Mouse (Mus musculus) bone marrow, adult 2 months (tissue): ENCODE data around the gene Scd4.

Experiments used
- CTCF ChIP-seq: fragments of 200-500 bp; IDR thresholded peaks from 2 replicates; pipeline ENCODE4 v1.5.1; 2011; ENCODE audit warnings: low read length, control low read depth; ENCODE audit not compliant: control insufficient read depth, insufficient read depth
- POLR2A ChIP-seq: fragments of 200-500 bp; IDR thresholded peaks from 2 replicates; pipeline ENCODE4 v1.6.1; 2011; ENCODE audit warnings: low read depth, mild to moderate bottlenecking, control low read depth, low read length, borderline replicate concordance; ENCODE audit not compliant: control insufficient read depth

GRCm38 (mm10) chr19:44363529-44363928 is 30.6 kb downstream of the Scd4 start:
- no peak for TF ChIP-seq POLR2A
- peak; percentile 99 for TF ChIP-seq CTCF
